Mouse (Mus musculus) stomach, postnatal 0 days (tissue): ENCODE measurements around the gene Galntl6.

ENCODE experiments used
- CTCF ChIP-seq: IDR thresholded peaks from 2 replicates; pipeline ENCODE4 v1.5.1; 2016; ENCODE audit warnings: antibody characterized with exemption, low read depth, mild to moderate bottlenecking, moderate library complexity
- EP300 ChIP-seq: optimal IDR thresholded peaks from 2 replicates; pipeline ENCODE3; 2016; ENCODE audit warnings: antibody characterized with exemption

- TF ChIP-seq CTCF (no peak), EP300 (no peak)
Observed at GRCm38 (mm10) chr8:57849074-57849473, 1063.4 kb downstream of the Galntl6 start.
